Mouse (Mus musculus): ENCODE results near the gene Gabra3. TPM values are rescaled to one million over a fixed set of nuclear protein-coding genes. Genes with fewer than 3 reads are reported as not detected.

Gabra3 gene
- polyA plus RNA-seq, 1 experiment, result 1.9 TPM

DNA sequence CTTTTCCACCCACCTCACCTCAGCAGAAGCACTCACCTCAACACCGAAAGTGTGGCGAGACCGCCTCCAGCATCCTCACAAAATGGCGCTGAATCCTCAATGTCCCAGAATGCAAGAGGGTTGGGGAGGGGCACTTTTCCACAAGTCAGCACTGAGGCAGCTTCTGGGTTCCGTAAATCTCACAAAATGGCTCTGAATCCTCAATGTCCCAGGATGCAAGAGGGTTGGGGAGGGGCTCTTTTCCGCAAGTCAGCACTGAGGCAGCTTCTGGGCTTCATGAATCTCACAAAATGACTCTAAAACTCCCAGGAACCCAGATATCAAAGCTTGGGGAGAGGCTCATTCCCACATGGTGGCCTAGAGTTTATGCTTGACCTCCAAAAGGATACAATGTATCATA lies 269.9 kb downstream of the Gabra3 start, which contains the start of gene Magea10:
TSS of gene Magea10 (minus strand) at position 101 of the 400 bp plus-strand sequence.
- 88% methylated on average over 6 of the region's 6 CpGs for WGBS
- H3K36me3 ChIP-seq (ENCODE audit: control insufficient read depth, insufficient read depth, low read length), result no peaks in the 10 kb centered on the region
- H3K27me3 ChIP-seq (ENCODE audit: control insufficient read depth, insufficient read depth, low read length), result no peaks in the 10 kb centered on the region
- no peaks in the 10 kb centered on the region for H3K4me1 ChIP-seq (ENCODE audit: control insufficient read depth, insufficient read depth, insufficient read length)
- no peak within 1 kb of the TSS for H3K4me3 ChIP-seq (ENCODE audit: extremely low read depth, insufficient read depth, insufficient read length)
- TF ChIP-seq CTCF (IDR thresholded peaks at IDR 0.05; ENCODE audit: extremely low read depth, insufficient read depth, insufficient read length, insufficient replicate concordance) (no peak), POLR2A (IDR thresholded peaks at IDR 0.05; ENCODE audit: low read depth, low read length) (no peak)
- no peak for DNase-seq (ENCODE audit: low read depth in 1 of 2, low spot score in 2 of 2)
- H3K27ac ChIP-seq (ENCODE audit: insufficient read depth, low read length), result no peak within 1 kb of the TSS

Other genes starting within 250 kb of the Gabra3 start
- 3.3 and 4.9 TPM in 2 replicates for gene Gabrq, start 168.3 kb upstream of the Gabra3 start, polyA plus RNA-seq (2012; rRNA removed)

All from spleen, adult 2 months (tissue).